Comparison of ENCODE assay signal across 9 mouse cellular contexts in genomic region chr16:38651721-38652231, GRCm38 (mm10).
A peak's percentile ranks its signal among the peaks of the same experiment; 100 is the strongest.
DNase-seq lines count a peak whose midpoint lies in the region; ATAC-seq lines count a peak whose summit lies in the region.
"Had no signal": no experiment of that assay in that cellular context is flagged by ENCODE, and none has a peak within 500 bp of the region (broad histone marks: within the 10 kb centered on the region; RNA-seq: fewer than 3 reads in every experiment).

No protein-coding gene starts in this region.

- intact Hi-C loops in left cerebral cortex, postnatal 36 days (cut with DNase I), result no loop called here

- H3K4me2 ChIP-seq in hindbrain, embryonic 15.5 days, result no peak overlapping the region
- H3K4me2 ChIP-seq in hindbrain, embryonic 11.5 days (replicated peaks; ENCODE audit: low read depth, low read length), result no peak overlapping the region
- peak overlapping the region; percentile 27; the same call in 1 of the 2 replicates for H3K4me2 ChIP-seq in heart, embryonic 11.5 days
- peak overlapping the region; percentile 12; the same call in 1 of the 2 replicates for H3K4me2 ChIP-seq in kidney, embryonic 16.5 days (replicated peaks; ENCODE audit: low read depth, low read length)

- 81% methylated on average over 10 of the region's 10 CpGs for WGBS in hindbrain, embryonic 15.5 days
- 78% methylated on average over 10 of the region's 10 CpGs for WGBS in hindbrain, embryonic 11.5 days
- WGBS in heart, embryonic 11.5 days (ENCODE audit: insufficient replicate concordance), result 49% methylated on average over 10 of the region's 10 CpGs
- 65% methylated on average over 10 of the region's 10 CpGs for WGBS in kidney, embryonic 16.5 days

- no peaks in the 10 kb centered on the region for H3K9me3 ChIP-seq in hindbrain, embryonic 15.5 days
- H3K9me3 ChIP-seq in hindbrain, embryonic 11.5 days (ENCODE audit: control insufficient read depth, low read length), result no peaks in the 10 kb centered on the region
- H3K9me3 ChIP-seq in heart, embryonic 11.5 days (replicated peaks; ENCODE audit: control insufficient read depth, low read length), result no peaks in the 10 kb centered on the region
- H3K9me3 ChIP-seq in kidney, embryonic 16.5 days (ENCODE audit: low read length), result no peaks in the 10 kb centered on the region

- no peak for DNase-seq in hindbrain, embryonic 11.5 days (ENCODE audit: low spot score)
- peak; percentile 34 for DNase-seq in naive thymus-derived CD4-positive, alpha-beta T cell, adult 2 months (ENCODE audit: low read depth)
- DNase-seq in retina, embryonic 14.5 days (ENCODE audit: low spot score), result no peak
- DNase-seq in layer of hippocampus, postnatal 25 days (ENCODE audit: extremely low spot score in 1 of 2, low spot score in 1 of 2), result no peak
- DNase-seq in left cerebral cortex, postnatal 36 days (ENCODE audit: low spot score in 2 of 2), result no peak

- 0 out of 2 replicates have a peak overlapping the region, but pooled peaks have one; percentile 23 for H3K27ac ChIP-seq in hindbrain, embryonic 15.5 days (replicated peaks)
- no peak overlapping the region for H3K27ac ChIP-seq in hindbrain, embryonic 11.5 days (ENCODE audit: low read depth, low read length)
- peak overlapping the region; percentile 86 for H3K27ac ChIP-seq in heart, embryonic 11.5 days (ENCODE audit: low read depth, low read length)
- H3K27ac ChIP-seq in kidney, embryonic 16.5 days (ENCODE audit: low read length), result peak overlapping the region; percentile 78

- H3K36me3 ChIP-seq in hindbrain, embryonic 15.5 days, result no peaks in the 10 kb centered on the region
- no peaks in the 10 kb centered on the region for H3K36me3 ChIP-seq in hindbrain, embryonic 11.5 days (ENCODE audit: control insufficient read depth, insufficient read depth, low read length)
- no peaks in the 10 kb centered on the region for H3K36me3 ChIP-seq in heart, embryonic 11.5 days (ENCODE audit: control insufficient read depth, insufficient read depth, low read length)
- H3K36me3 ChIP-seq in kidney, embryonic 16.5 days (ENCODE audit: insufficient read depth, low read length), result no peaks in the 10 kb centered on the region

- no peaks in the 10 kb centered on the region for H3K27me3 ChIP-seq in hindbrain, embryonic 15.5 days
- H3K27me3 ChIP-seq in hindbrain, embryonic 11.5 days (ENCODE audit: control insufficient read depth, insufficient read depth, low read length), result no peaks in the 10 kb centered on the region
- no peaks in the 10 kb centered on the region for H3K27me3 ChIP-seq in heart, embryonic 11.5 days (ENCODE audit: control insufficient read depth, insufficient read depth, low read length)
- H3K27me3 ChIP-seq in kidney, embryonic 16.5 days (ENCODE audit: insufficient read depth, low read length), result no peaks in the 10 kb centered on the region

- no peak overlapping the region for H3K4me3 ChIP-seq in hindbrain, embryonic 15.5 days
- no peak overlapping the region for H3K4me3 ChIP-seq in hindbrain, embryonic 11.5 days (ENCODE audit: low read depth, low read length)
- no peak overlapping the region for H3K4me3 ChIP-seq in heart, embryonic 11.5 days (ENCODE audit: low read depth, low read length)
- H3K4me3 ChIP-seq in kidney, embryonic 16.5 days (ENCODE audit: low read length), result no peak overlapping the region
- H3K4me3 ChIP-seq: myocyte had no signal

- no peaks in the 10 kb centered on the region for H3K4me1 ChIP-seq in hindbrain, embryonic 15.5 days (replicated peaks)
- H3K4me1 ChIP-seq in hindbrain, embryonic 11.5 days (replicated peaks; ENCODE audit: control insufficient read depth, insufficient read depth, low read length), result no peaks in the 10 kb centered on the region
- peaks cover 68% of the 10 kb centered on the region for H3K4me1 ChIP-seq in heart, embryonic 11.5 days (ENCODE audit: control insufficient read depth, insufficient read depth, low read length)
- peaks cover 26% of the 10 kb centered on the region for H3K4me1 ChIP-seq in kidney, embryonic 16.5 days (ENCODE audit: insufficient read depth, low read length)

- H3K9ac ChIP-seq in hindbrain, embryonic 15.5 days, result no peak overlapping the region
- no peak overlapping the region for H3K9ac ChIP-seq in hindbrain, embryonic 11.5 days (ENCODE audit: low read depth, low read length)
- H3K9ac ChIP-seq in heart, embryonic 11.5 days (ENCODE audit: low read depth, low read length), result peak overlapping the region; percentile 22; the same call in 1 of the 2 replicates
- no peak overlapping the region for H3K9ac ChIP-seq in kidney, embryonic 16.5 days (replicated peaks; ENCODE audit: low read length)

- no peak for ATAC-seq in hindbrain, embryonic 15.5 days (ENCODE audit: low FRiP score, low read depth)
- ATAC-seq in hindbrain, embryonic 11.5 days (ENCODE audit: low FRiP score), result no peak
- peak; percentile 32; the same call in 1 of the 2 replicates for ATAC-seq in heart, embryonic 11.5 days (replicated peaks; ENCODE audit: insufficient number of reproducible peaks, low FRiP score, low TSS enrichment)
- peak; percentile 50 for ATAC-seq in kidney, embryonic 16.5 days (ENCODE audit: low FRiP score, low TSS enrichment)

Comparison
In these comparisons a context has a peak if more than half of its experiments do, and no peak if none do; other contexts are left out.
1. ATAC-seq: peak in heart, embryonic 11.5 days (single experiment) and kidney, embryonic 16.5 days (single experiment); none in hindbrain, embryonic 15.5 days (single experiment) and hindbrain, embryonic 11.5 days (single experiment).
2. H3K4me2 ChIP-seq: peak in heart, embryonic 11.5 days (single experiment) and kidney, embryonic 16.5 days (single experiment); none in hindbrain, embryonic 15.5 days (single experiment) and hindbrain, embryonic 11.5 days (single experiment).